Mouse (Mus musculus) adrenal gland, postnatal 14 days (tissue): ENCODE results near the gene Tgif1. TPM values are rescaled to one million over a fixed set of nuclear protein-coding genes. Genes with fewer than 3 reads are reported as not detected.

Source experiments
- DNase-seq: peaks from one replicate; pipeline ENCODE4 v3.0.0; 2021; ENCODE audit warnings: mixed read lengths
- microRNA-seq, 2 experiments: library from miRNA; unstranded; fragments of <30 nt; microRNA quantifications; one replicate each; pipeline ENCODE4 v1.2.0; 2021
- total RNA-seq: library from RNA; stranded (reverse); gene quantifications from 2 replicates; pipeline ENCODE4 v1.2.3, GENCODE M21; 2021

Gene Tgif1
- total RNA-seq, 1 experiment from 2014 or later = 45.9 TPM

DNA sequence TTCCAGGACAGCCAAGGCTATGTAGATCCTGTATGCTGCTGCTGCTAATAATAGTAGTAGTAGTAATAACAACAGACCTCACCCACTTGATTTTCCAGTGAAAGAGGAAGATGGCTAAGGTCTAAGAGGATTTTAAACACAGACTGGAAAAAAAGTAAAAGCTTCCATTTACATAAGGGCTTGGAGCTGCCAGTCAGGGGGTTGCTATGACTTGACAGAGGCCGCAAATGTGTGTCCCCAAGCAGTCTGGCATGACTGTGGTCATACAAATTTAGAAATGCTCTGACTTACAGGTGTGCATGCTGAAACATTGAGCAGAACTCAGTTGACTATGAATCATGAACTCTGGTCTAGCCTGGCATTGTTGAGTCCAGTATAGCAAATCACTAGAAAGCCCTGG, 45.5 kb downstream of the Tgif1 start:
- no peak for DNase-seq

DNA sequence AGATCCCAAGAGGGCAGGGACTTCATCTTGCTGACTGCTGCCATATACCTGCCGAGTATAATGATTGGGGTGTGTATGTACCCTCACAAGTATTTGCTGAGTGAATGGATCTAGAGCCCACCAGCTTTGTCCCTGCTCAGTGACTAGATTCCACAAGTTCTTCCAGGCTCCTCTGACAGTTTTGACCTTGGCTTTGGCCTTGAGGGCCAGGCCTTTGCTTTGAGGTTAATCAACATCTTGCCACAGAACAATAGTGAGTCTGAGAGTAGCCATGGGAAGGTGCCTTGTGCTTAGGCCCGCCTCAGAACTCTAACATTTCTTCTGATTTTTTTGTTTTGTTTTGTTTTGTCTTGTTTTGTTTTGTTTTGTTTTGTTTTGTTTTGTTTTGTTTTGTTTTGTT, 46.7 kb downstream of the Tgif1 start:
- peak; percentile 43 for DNase-seq

DNA sequence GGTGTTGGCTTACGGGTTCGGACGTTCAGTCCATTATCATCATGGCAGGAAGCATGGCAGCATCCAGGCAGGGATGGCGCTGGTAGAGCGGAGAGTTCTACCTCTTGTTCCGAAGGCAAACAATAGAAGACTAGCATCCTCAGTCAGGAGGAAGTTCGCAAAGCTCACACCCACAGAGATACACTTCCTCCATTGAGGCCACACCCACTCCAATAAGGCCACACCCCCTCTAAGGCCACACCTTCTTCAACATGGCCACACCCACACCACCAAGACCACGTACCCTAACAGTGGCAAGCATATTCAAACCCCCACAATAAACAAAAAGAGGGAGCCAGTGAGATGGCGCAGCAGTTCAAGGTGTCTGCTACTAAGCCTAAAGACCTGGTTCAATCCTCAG, 47.5 kb downstream of the Tgif1 start:
- no peak for DNase-seq

DNA sequence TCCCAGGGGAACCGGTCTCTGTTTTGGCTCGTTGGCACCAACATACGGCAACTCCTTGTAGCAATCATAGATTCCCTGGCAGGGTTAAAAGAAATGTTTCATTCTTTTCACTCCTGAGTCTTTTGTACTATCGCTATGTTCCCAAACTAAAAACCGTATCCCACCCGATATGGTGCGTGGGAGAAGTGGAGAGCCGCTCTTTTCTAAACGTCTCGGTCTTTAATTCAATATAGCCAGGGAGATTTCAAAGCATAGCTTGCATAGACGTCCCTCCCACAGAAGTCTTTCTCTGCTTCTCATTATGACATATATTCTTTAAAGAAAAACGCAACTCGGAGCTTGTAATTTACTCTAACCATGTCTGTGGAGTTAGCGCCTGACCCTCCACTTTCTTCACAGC, 51.3 kb downstream of the Tgif1 start:
- DNase-seq = no peak

DNA sequence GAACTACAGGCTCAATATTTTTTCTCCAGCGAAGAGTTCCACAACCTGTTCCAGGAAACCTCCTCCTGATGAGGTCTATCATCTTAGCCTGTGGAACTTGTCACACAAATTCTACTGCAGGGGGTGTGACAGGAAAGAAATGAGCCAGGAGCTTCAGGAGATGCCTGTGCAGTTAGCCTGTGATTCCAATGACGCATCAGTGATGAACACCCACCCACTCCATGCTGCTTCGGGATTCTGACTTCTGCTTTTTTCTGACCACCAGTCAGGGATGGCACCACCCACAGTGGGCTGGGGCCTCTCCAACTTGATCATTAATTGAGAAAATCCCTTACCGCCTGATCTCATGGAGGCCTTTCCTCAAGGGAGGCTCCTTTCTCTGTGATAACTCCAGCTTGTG, 54.1 kb downstream of the Tgif1 start:
- no peak for DNase-seq

DNA sequence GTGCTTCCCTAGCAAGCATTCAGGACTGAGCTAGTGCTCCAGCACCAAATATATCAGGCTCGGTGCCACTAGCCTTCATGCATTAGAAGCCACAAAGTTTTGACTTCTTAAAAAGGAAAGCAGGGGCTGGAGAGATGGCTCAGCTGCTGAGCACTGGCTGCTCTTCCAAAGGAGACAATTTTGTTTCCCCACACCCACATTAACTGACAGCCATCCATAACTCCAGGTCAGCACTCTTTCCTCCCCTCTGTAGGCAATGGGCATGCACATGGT, 55.6 kb downstream of the Tgif1 start:
- DNase-seq = no peak

DNA sequence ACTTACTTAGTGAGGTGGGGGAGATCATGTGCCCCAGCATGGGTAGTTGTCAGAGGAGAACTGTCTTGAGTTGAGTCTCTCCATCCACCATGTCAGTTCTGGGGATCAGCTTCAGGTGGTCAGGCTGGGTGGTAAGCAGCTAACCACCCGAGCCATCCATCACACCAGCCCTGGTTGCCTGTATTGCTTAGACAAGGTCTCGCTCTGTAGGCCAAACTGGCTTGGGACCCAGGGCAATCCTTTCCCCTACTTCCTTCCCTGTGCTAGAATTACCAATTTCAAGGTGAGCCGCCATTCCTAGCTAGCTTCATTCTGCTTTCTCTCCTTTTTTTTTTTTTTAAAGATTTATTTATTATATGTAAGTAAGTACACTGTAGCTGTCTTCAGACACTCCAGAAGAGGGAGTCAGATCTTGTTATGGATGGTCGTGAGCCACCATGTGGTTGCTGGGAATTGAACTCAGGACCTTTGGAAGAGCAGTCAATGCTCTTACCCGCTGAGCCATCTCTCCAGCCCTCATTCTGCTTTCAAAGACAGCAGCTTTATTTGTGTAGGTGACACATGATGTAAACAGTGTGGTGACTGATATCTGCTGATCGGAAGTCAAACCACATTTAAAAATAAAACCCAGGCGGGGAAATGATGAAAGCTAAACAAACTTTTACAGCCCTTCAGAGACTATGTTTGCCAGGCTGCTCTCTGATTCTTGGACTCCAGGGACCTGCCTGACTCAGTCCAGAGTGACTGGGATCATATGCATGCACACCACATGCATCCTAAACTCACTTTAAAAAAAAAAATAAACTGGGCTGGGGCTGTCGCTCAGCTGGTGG, 56.2 kb downstream of the Tgif1 start:
- DNase-seq = no peak

DNA sequence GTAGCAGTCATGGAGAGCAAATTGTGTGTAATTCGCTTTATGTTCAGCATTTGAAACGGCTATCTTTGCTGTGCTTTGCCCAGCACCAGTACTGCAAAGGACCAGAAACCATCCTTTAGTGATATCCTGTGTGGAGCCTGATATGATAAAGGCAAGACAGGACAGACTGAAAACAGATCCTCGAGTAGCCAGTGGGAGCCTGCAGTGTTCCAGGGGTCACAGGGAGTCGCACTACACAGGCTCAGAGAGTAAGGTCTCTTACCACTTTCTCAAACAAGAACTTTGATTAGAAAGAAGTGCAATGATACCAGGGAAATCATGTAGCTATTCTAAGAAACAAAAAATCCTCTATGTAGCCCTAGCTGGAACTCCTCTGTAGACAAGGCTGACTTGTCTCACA, 58.1 kb downstream of the Tgif1 start:
- no peak for DNase-seq

DNA sequence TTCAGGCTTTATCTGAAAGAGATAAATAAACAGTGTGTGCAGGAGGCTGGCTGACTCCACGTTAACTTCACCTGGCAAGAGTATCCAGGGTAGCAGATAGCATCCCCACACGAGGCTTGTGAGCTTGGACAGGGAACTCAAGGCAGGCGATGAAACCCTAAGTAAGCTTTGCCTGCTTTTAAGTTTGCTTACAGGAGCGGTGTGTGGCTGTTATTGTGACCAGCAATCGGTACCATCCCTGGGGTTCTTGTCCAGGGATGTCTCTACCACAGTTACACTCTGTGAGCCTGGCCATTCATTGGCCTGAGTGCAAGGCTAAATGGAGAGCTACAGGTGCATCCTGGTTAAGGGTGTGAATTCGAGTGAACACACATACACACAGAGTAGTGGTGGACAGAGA, 58.6 kb downstream of the Tgif1 start:
- no peak for DNase-seq

DNA sequence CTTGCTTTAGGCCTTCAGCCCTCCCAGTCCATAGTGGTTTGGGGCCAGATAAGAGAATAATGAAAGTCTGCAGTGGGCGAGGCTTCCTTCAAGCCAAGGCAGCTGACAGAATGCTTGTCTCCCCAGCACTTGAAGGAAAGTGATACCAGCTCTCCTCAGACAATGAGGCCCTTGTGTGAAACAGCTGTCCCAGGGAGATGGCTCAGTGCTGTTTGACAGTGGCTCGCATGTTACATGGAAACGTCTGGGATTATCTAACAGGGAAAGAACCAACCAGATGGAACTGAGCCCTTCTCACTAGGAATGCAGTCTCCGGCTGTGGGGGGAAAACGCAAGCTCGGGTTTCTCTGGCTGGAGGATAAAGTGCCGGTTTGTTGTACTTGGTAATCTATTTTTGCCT, 59.1 kb downstream of the Tgif1 start:
- no peak for DNase-seq

Small RNA genes lying within 50 kb of the gene (microRNA-seq; reads per million reads assigned to microRNA genes)
- 0 reads per million in 2 experiments for gene Mir1195

Other genes starting within 250 kb of the Tgif1 start
- 4.3 and 8.1 TPM in 2 replicates for gene Myom1, start 149.1 kb upstream of the Tgif1 start, total RNA-seq
- gene Myl12a, start 149.3 kb upstream of the Tgif1 start, total RNA-seq = 311 and 324 TPM in 2 replicates